15 mouse cellular contexts compared by ENCODE assay signal in the genomic region with DNA sequence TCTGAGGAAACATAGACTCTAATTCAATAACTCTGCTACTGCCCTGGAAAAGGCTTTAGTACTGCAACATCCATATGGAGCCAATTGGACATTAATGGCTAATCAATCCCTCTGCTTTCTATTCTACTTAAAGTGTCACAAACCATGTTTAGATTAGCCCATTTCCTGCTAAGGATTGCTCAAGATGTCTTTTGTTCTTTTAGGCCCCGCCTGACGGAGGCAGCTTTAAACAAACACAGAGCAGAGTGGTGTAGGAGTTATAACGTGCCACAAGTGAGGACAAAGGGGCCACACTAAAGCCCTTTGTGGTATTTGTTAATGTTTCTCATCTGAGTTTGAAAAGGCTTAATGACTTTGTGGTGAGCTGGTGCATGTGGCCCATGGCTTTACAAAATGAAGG.
A peak's percentile ranks its signal among the peaks of the same experiment; 100 is the strongest.
DNase-seq lines count a peak whose midpoint lies in the region; ATAC-seq lines count a peak whose summit lies in the region.
"Had no signal": no experiment of that assay in that cellular context is flagged by ENCODE, and none has a peak within 500 bp of the region (broad histone marks: within the 10 kb centered on the region; RNA-seq: fewer than 3 reads in every experiment).

No protein-coding gene starts in this region.

- no peak overlapping the region for H3K4me2 ChIP-seq in hindbrain, embryonic 13.5 days
- H3K4me2 ChIP-seq in intestine, embryonic 15.5 days (replicated peaks): no peak overlapping the region
- H3K4me2 ChIP-seq: neural tube, embryonic 12.5 days had no signal

- H3K27me3 ChIP-seq in hindbrain, embryonic 10.5 days (ENCODE audit: insufficient read depth, poor library complexity, severe bottlenecking): peaks cover 6% of the 10 kb centered on the region; the same call in 1 of the 2 replicates
- no peaks in the 10 kb centered on the region for H3K27me3 ChIP-seq in hindbrain, embryonic 13.5 days
- H3K27me3 ChIP-seq in intestine, embryonic 15.5 days (replicated peaks): no peaks in the 10 kb centered on the region
- H3K27me3 ChIP-seq: neural tube, embryonic 12.5 days had no signal

- H3K9me3 ChIP-seq in hindbrain, embryonic 10.5 days: no peaks in the 10 kb centered on the region
- H3K9me3 ChIP-seq in hindbrain, embryonic 13.5 days: no peaks in the 10 kb centered on the region
- no peaks in the 10 kb centered on the region for H3K9me3 ChIP-seq in intestine, embryonic 15.5 days
- H3K9me3 ChIP-seq: neural tube, embryonic 12.5 days had no signal

- H3K9ac ChIP-seq in hindbrain, embryonic 13.5 days: no peak overlapping the region
- H3K9ac ChIP-seq in intestine, embryonic 15.5 days: no peak overlapping the region
- H3K9ac ChIP-seq: neural tube, embryonic 12.5 days had no signal

- peaks cover 40% of the 10 kb centered on the region for H3K4me1 ChIP-seq in hindbrain, embryonic 10.5 days (replicated peaks)
- H3K4me1 ChIP-seq in hindbrain, embryonic 13.5 days (replicated peaks): peaks cover 17% of the 10 kb centered on the region
- peaks cover 20% of the 10 kb centered on the region for H3K4me1 ChIP-seq in intestine, embryonic 15.5 days (replicated peaks)

- DNase-seq in hindbrain, embryonic 10.5 days (ENCODE audit: low spot score): no peak
- DNase-seq in R1 (ENCODE audit: low read depth, low spot score): peak; percentile 30
- peak; percentile 28 to 38 for DNase-seq in lung, postnatal 4 days
- no peak for DNase-seq in layer of hippocampus, postnatal 25 days (ENCODE audit: extremely low spot score in 1 of 2, low spot score in 1 of 2)
- DNase-seq in adrenal gland, adult 8-10 months: no peak
- no peak for DNase-seq in layer of hippocampus, postnatal 10 days (ENCODE audit: low spot score in 2 of 2)
- DNase-seq: adrenal gland, postnatal 25 days; cerebellum, adult 18-20 months; gastrocnemius, postnatal 14 days; kidney, adult 8-10 months; right cerebral cortex, postnatal 25 days had no signal

- WGBS in hindbrain, embryonic 10.5 days: 13% methylated on average over 3 of the region's 3 CpGs
- WGBS in hindbrain, embryonic 13.5 days: 14% methylated on average over 3 of the region's 3 CpGs
- 22% methylated on average over 3 of the region's 3 CpGs for WGBS in intestine, embryonic 15.5 days

- H3K27ac ChIP-seq in hindbrain, embryonic 10.5 days: peak overlapping the region; percentile 69; the same call in 1 of the 2 replicates
- no peak overlapping the region for H3K27ac ChIP-seq in hindbrain, embryonic 13.5 days
- H3K27ac ChIP-seq in intestine, embryonic 15.5 days: 0 out of 2 replicates have a peak overlapping the region, but pooled peaks have one; percentile 4
- H3K27ac ChIP-seq: macrophage; neural tube, embryonic 12.5 days had no signal

- H3K4me3 ChIP-seq in hindbrain, embryonic 10.5 days: no peak overlapping the region
- H3K4me3 ChIP-seq in hindbrain, embryonic 13.5 days: no peak overlapping the region
- H3K4me3 ChIP-seq in intestine, embryonic 15.5 days (replicated peaks): no peak overlapping the region
- H3K4me3 ChIP-seq: neural tube, embryonic 12.5 days had no signal

- no peak for ATAC-seq in hindbrain, embryonic 13.5 days (ENCODE audit: low FRiP score)
- ATAC-seq in intestine, embryonic 15.5 days: peak; percentile 90

- H3K36me3 ChIP-seq in hindbrain, embryonic 10.5 days: no peaks in the 10 kb centered on the region
- H3K36me3 ChIP-seq in hindbrain, embryonic 13.5 days: no peaks in the 10 kb centered on the region
- H3K36me3 ChIP-seq in intestine, embryonic 15.5 days: no peaks in the 10 kb centered on the region

Comparison
In these comparisons a context has a peak if more than half of its experiments do, and no peak if none do; other contexts are left out.
1. DNase-seq: peak in R1 (single experiment) and lung, postnatal 4 days (2 of 2); none in hindbrain, embryonic 10.5 days (single experiment), layer of hippocampus, postnatal 25 days (0 of 2), adrenal gland, adult 8-10 months (single experiment) and layer of hippocampus, postnatal 10 days (0 of 2).